Mouse (Mus musculus): ENCODE data around the gene Rtbdn. TPM values are rescaled to one million over a fixed set of nuclear protein-coding genes. Genes with fewer than 3 reads are reported as not detected.

Rtbdn gene
- total RNA-seq (2012; rRNA removed) = 0.13 TPM in 1 of 2 replicates, not detected in the other

DNA sequence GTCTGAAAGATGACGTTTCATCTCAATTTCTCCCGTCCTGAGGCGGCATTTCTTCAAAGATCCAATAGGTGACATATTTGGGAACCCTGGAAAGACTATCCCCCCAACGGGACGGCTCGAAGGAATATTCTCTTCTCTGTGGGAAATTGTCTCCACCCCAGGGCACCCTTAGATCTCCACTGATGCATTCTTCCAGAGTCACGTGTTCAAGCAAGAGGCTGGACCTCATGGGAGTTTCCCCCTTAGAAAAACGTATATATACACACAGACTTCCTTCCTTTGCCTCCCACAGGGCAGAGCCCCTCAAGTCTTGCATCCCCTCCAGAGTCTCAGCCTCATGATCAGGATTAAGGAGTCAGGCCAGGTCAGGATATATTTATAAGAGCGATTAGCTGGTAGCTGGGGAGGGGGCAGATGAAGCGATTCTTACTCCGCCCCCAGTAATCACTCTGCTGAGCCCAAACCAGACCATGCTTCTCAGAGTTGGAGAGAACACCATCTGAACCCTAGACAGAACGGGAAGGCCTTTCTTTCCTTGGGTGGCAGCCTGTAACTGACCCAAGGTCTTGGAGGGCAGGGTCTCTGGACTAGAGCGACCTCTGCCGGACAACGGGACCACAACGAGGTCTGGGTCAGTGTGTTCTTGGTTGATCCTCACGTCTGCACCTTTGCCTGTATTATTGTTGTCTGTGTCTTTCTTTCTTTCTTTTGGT, at the start of gene Rtbdn:
Rtbdn (plus strand) TSS at position 464 of the 713 bp plus-strand sequence.
- Histone ChIP-seq H3K27ac (ENCODE audit: insufficient read depth, low read depth, low read length, poor library complexity, severe bottlenecking) (peak within 1 kb of the TSS; percentile 36; the same call in 1 of the 2 replicates), H3K4me1 (ENCODE audit: control insufficient read depth in 2 of 2, insufficient read depth in 2 of 2, low read length in 2 of 2, poor library complexity in 1 of 2) (peaks cover 2 to 5% of the 10 kb centered on the region in 2 experiments; a peak in 1 of 4 replicates), H3K4me3 (ENCODE audit: insufficient read depth in 1 of 2, low read depth in 1 of 2, low read length in 2 of 2, poor library complexity in 1 of 2, severe bottlenecking in 1 of 2) (peak within 1 kb of the TSS; percentile 72 to 93), H3K36me3 (ENCODE audit: control insufficient read depth, insufficient read depth, low read length, poor library complexity, severe bottlenecking) (no peaks in the 10 kb centered on the region), H3K9me3 (ENCODE audit: control insufficient read depth, insufficient read depth, low read depth, low read length) (no peaks in the 10 kb centered on the region), H3K9ac (ENCODE audit: insufficient read depth, low read depth, low read length, poor library complexity, severe bottlenecking) (peak within 1 kb of the TSS; percentile 40; the same call in 1 of the 2 replicates)
- in situ Hi-C loops (cut with MboI; ENCODE audit: low sequenced_read_pairs in 2 of 2, unreplicated experiment in 2 of 2) = no loop called here
- TF ChIP-seq ZC3H11A (IDR thresholded peaks at IDR 0.05; ENCODE audit: borderline replicate concordance, low read depth, low read length) (no peak), ZNF384 (IDR thresholded peaks at IDR 0.05; ENCODE audit: low read depth, low read length) (no peak), HCFC1 (IDR thresholded peaks at IDR 0.05; ENCODE audit: borderline replicate concordance, insufficient read depth, low read length) (no peak), MAFK (IDR thresholded peaks at IDR 0.05; ENCODE audit: insufficient read depth, low read depth, low read length) (no peak), CHD2 (IDR thresholded peaks at IDR 0.05; ENCODE audit: low read depth, low read length) (no peak)
- no peak for DNase-seq (ENCODE audit: low read depth, low spot score)

DNA sequence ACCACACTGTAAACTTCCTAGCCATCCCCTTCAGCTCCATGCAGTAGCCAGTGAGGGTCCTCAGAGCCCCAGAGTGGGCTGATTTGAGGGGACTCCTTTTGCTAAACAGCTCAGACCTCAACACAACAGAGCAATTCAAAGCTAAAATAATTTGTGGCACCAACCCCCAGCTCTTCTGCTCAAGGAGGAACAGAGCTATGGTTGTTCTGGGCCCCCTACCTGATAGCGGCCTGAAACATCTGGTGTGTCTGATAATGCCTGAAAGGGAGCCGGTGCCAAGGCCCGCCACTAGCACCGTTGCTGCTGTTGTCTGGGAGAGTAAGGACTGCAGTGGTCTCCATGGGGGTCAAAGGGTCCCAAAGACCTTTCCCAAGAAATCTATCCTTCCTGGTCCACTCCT, 45.7 kb upstream of the Rtbdn start:
- no peaks in the 10 kb centered on the region; the same call in 1 of the 2 replicates for H3K36me3 ChIP-seq (ENCODE audit: control insufficient read depth, insufficient read depth, low read length, poor library complexity, severe bottlenecking)
- no peak overlapping the region for H3K27ac ChIP-seq (ENCODE audit: insufficient read depth, low read depth, low read length, poor library complexity, severe bottlenecking)
- DNase-seq (ENCODE audit: low read depth, low spot score) = no peak
- no peak overlapping the region for H3K4me3 ChIP-seq (ENCODE audit: insufficient read depth in 1 of 2, low read depth in 1 of 2, low read length in 2 of 2, poor library complexity in 1 of 2, severe bottlenecking in 1 of 2)
- no peak overlapping the region for H3K9ac ChIP-seq (ENCODE audit: insufficient read depth, low read depth, low read length, poor library complexity, severe bottlenecking)
- TF ChIP-seq ZC3H11A (IDR thresholded peaks at IDR 0.05; ENCODE audit: borderline replicate concordance, low read depth, low read length) (no peak), CHD2 (IDR thresholded peaks at IDR 0.05; ENCODE audit: low read depth, low read length) (no peak), MAFK (IDR thresholded peaks at IDR 0.05; ENCODE audit: insufficient read depth, low read depth, low read length) (no peak), ZNF384 (IDR thresholded peaks at IDR 0.05; ENCODE audit: low read depth, low read length) (no peak), HCFC1 (IDR thresholded peaks at IDR 0.05; ENCODE audit: borderline replicate concordance, insufficient read depth, low read length) (no peak)
- no peaks in the 10 kb centered on the region for H3K9me3 ChIP-seq (ENCODE audit: control insufficient read depth, insufficient read depth, low read depth, low read length)
- H3K4me1 ChIP-seq (ENCODE audit: control insufficient read depth in 2 of 2, insufficient read depth in 2 of 2, low read length in 2 of 2, poor library complexity in 1 of 2) = peaks cover 0 to 6% of the 10 kb centered on the region in 2 experiments; a peak in 1 of 4 replicates
- in situ Hi-C loops (cut with MboI; ENCODE audit: low sequenced_read_pairs in 2 of 2, unreplicated experiment in 2 of 2) = no loop called here

DNA sequence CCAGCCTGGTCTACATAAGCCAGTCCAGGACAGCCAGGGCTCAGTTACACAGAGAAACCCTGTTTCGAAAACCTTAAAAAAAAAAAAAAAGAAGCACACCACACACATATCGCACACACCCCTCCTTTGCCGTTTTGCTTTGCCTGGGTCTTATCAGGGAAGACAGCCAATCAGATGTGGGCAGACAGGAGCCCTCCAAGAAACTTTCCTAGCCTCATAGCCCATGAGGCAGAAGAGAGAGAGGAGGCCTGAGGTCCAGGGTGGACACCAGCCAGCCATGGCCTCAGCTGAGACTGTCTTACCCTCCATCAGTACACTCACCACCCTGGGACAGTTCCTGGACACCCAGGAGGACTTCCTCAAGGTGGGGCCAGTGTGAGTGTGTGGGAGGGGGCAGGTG, 45.0 kb upstream of the Rtbdn start, which contains the start of gene Klf1:
Klf1 (plus strand) TSS at position 177 of the 400 bp plus-strand sequence.
- Histone ChIP-seq H3K27ac (ENCODE audit: insufficient read depth, low read depth, low read length, poor library complexity, severe bottlenecking) (no peak within 1 kb of the TSS), H3K9ac (ENCODE audit: insufficient read depth, low read depth, low read length, poor library complexity, severe bottlenecking) (peak within 1 kb of the TSS; percentile 87), H3K4me1 (ENCODE audit: control insufficient read depth in 2 of 2, insufficient read depth in 2 of 2, low read length in 2 of 2, poor library complexity in 1 of 2) (peaks cover 0 to 6% of the 10 kb centered on the region in 2 experiments; a peak in 1 of 4 replicates), H3K4me3 (ENCODE audit: insufficient read depth in 1 of 2, low read depth in 1 of 2, low read length in 2 of 2, poor library complexity in 1 of 2, severe bottlenecking in 1 of 2) (peak within 1 kb of the TSS; percentile 95 to 96), H3K36me3 (ENCODE audit: control insufficient read depth, insufficient read depth, low read length, poor library complexity, severe bottlenecking) (no peaks in the 10 kb centered on the region; the same call in 1 of the 2 replicates), H3K9me3 (ENCODE audit: control insufficient read depth, insufficient read depth, low read depth, low read length) (no peaks in the 10 kb centered on the region)
- TF ChIP-seq ZNF384 (IDR thresholded peaks at IDR 0.05; ENCODE audit: low read depth, low read length) (no peak), ZC3H11A (IDR thresholded peaks at IDR 0.05; ENCODE audit: borderline replicate concordance, low read depth, low read length) (no peak), MAFK (IDR thresholded peaks at IDR 0.05; ENCODE audit: insufficient read depth, low read depth, low read length) (no peak), CHD2 (IDR thresholded peaks at IDR 0.05; ENCODE audit: low read depth, low read length) (no peak), HCFC1 (IDR thresholded peaks at IDR 0.05; ENCODE audit: borderline replicate concordance, insufficient read depth, low read length) (no peak)
- no peak for DNase-seq (ENCODE audit: low read depth, low spot score)
- in situ Hi-C loops (cut with MboI; ENCODE audit: low sequenced_read_pairs in 2 of 2, unreplicated experiment in 2 of 2) = no loop called here

DNA sequence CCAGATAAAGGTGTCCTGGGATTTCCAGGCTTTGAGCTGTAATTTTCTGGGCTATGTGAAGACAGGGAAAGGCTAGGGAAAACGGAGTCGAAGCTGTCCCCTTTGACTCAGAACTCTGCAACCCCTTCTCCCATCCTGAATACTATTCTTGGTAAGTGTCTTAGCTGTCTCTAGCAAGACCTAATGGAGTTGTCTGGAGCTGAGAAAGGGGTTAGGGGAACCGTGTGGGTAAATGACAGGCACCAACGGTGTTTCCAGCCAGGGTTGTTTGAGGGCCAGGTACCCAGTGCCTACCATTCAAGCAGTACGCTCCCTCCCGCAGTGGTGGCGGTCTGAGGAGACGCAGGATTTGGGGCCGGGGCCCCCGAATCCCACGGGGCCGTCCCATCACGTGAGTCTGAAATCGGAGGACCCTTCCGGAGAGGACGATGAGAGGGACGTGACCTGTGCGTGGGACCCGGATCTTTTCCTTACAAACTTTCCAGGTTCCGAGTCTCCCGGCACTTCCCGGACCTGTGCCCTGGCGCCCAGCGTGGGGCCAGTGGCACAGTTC, 44.3 kb upstream of the Rtbdn start:
- Histone ChIP-seq H3K4me3 (ENCODE audit: insufficient read depth in 1 of 2, low read depth in 1 of 2, low read length in 2 of 2, poor library complexity in 1 of 2, severe bottlenecking in 1 of 2) (peak overlapping the region; percentile 95 to 96), H3K4me1 (ENCODE audit: control insufficient read depth in 2 of 2, insufficient read depth in 2 of 2, low read length in 2 of 2, poor library complexity in 1 of 2) (peaks cover 0 to 6% of the 10 kb centered on the region in 2 experiments; a peak in 1 of 4 replicates), H3K9ac (ENCODE audit: insufficient read depth, low read depth, low read length, poor library complexity, severe bottlenecking) (peak overlapping the region; percentile 87), H3K27ac (ENCODE audit: insufficient read depth, low read depth, low read length, poor library complexity, severe bottlenecking) (no peak overlapping the region), H3K36me3 (ENCODE audit: control insufficient read depth, insufficient read depth, low read length, poor library complexity, severe bottlenecking) (no peaks in the 10 kb centered on the region; the same call in 1 of the 2 replicates), H3K9me3 (ENCODE audit: control insufficient read depth, insufficient read depth, low read depth, low read length) (no peaks in the 10 kb centered on the region)
- in situ Hi-C loops (cut with MboI; ENCODE audit: low sequenced_read_pairs in 2 of 2, unreplicated experiment in 2 of 2) = no loop called here
- DNase-seq (ENCODE audit: low read depth, low spot score) = no peak
- TF ChIP-seq ZNF384 (IDR thresholded peaks at IDR 0.05; ENCODE audit: low read depth, low read length) (no peak), MAFK (IDR thresholded peaks at IDR 0.05; ENCODE audit: insufficient read depth, low read depth, low read length) (no peak), HCFC1 (IDR thresholded peaks at IDR 0.05; ENCODE audit: borderline replicate concordance, insufficient read depth, low read length) (no peak), ZC3H11A (IDR thresholded peaks at IDR 0.05; ENCODE audit: borderline replicate concordance, low read depth, low read length) (no peak), CHD2 (IDR thresholded peaks at IDR 0.05; ENCODE audit: low read depth, low read length) (no peak)

All from ES-E14 (cell line).